Mouse (Mus musculus) midbrain, postnatal 0 days (tissue): ENCODE measurements at regions not wholly inside any gene's neighbourhood (a gene's known extent, or its start where the extent isn't known, plus 50 kb on each side); places are given as distances from the start of the nearest gene placed in this dataset.

Experiments
- ATAC-seq: fragments of 200-750 bp; cut with Nextera tagmentation; 2 replicates; pipeline ENCODE4 v1.8.0; 2017; ENCODE audit warnings: moderate number of reproducible peaks, mild to moderate bottlenecking, moderate TSS enrichment, moderate library complexity; ENCODE audit not compliant: low FRiP score
- DNase-seq: peaks from one replicate; pipeline ENCODE4 v3.0.0-alpha.2; 2015; ENCODE audit warnings: low spot score
- H3K27ac ChIP-seq: fragments of 300-500 bp; sonication (generic); 2 replicates; pipeline ENCODE4 v1.5.1; 2014; ENCODE audit warnings: low read depth, mild to moderate bottlenecking, low read length, mixed read lengths
- H3K27me3 ChIP-seq: fragments of 300-500 bp; sonication (generic); 2 replicates; pipeline ENCODE4 v1.6.1; 2014; ENCODE audit warnings: low read length, control low read depth, mixed read lengths; ENCODE audit not compliant: insufficient read depth
- H3K36me3 ChIP-seq: fragments of 300-500 bp; sonication (generic); 2 replicates; pipeline ENCODE4 v1.6.1; 2014; ENCODE audit warnings: low read length, control low read depth, mixed read lengths; ENCODE audit not compliant: insufficient read depth
- H3K4me1 ChIP-seq: fragments of 300-500 bp; sonication (generic); 2 replicates; pipeline ENCODE4 v1.6.1; 2014; ENCODE audit warnings: mild to moderate bottlenecking, control low read depth, antibody characterized with exemption, low read length, mixed read lengths; ENCODE audit not compliant: insufficient read depth
- H3K4me2 ChIP-seq: fragments of 300-500 bp; sonication (generic); 2 replicates; pipeline ENCODE4 v1.6.1; 2014; ENCODE audit warnings: low read depth, mild to moderate bottlenecking, low read length, mixed read lengths; ENCODE audit not compliant: poor library complexity, severe bottlenecking
- H3K4me3 ChIP-seq: fragments of 300-500 bp; sonication (generic); 2 replicates; pipeline ENCODE4 v1.5.1; 2014; ENCODE audit warnings: low read depth, mild to moderate bottlenecking, low read length, moderate library complexity
- H3K9ac ChIP-seq: fragments of 300-500 bp; sonication (generic); replicated peaks from 2 replicates; pipeline ENCODE4 v1.6.1; 2014; ENCODE audit warnings: mild to moderate bottlenecking, low read length, moderate library complexity, mixed read lengths; ENCODE audit not compliant: poor library complexity, severe bottlenecking
- H3K9me3 ChIP-seq: fragments of 300-500 bp; sonication (generic); 2 replicates; pipeline ENCODE4 v1.6.1; 2016; ENCODE audit warnings: low read length, control low read depth
- CTCF ChIP-seq: IDR thresholded peaks from 2 replicates; pipeline ENCODE4 v1.5.1; 2016; ENCODE audit warnings: antibody characterized with exemption, mild to moderate bottlenecking
- WGBS: fragments of 180-500 bp; shearing (Covaris S2); extraction: QIAGEN DNeasy Blood & Tissue Kit; methylation state at CpG from one replicate; pipeline ENCODE4 v1.1.7; 2014; 5-methylcytosine and 5-hydroxymethylcytosine counted together

GRCm38 (mm10) chr15:51296841-51297240 lies 2587.9 kb upstream of the Gm7489 start:
- Histone ChIP-seq H3K4me1 (no peaks in the 10 kb centered on the region), H3K36me3 (no peaks in the 10 kb centered on the region), H3K9ac (no peak overlapping the region), H3K4me3 (no peak overlapping the region), H3K9me3 (no peaks in the 10 kb centered on the region), H3K27me3 (no peaks in the 10 kb centered on the region), H3K4me2 (no peak overlapping the region), H3K27ac (no peak overlapping the region)
- no peak for ATAC-seq
- TF ChIP-seq CTCF = no peak
- DNase-seq = no peak

DNA sequence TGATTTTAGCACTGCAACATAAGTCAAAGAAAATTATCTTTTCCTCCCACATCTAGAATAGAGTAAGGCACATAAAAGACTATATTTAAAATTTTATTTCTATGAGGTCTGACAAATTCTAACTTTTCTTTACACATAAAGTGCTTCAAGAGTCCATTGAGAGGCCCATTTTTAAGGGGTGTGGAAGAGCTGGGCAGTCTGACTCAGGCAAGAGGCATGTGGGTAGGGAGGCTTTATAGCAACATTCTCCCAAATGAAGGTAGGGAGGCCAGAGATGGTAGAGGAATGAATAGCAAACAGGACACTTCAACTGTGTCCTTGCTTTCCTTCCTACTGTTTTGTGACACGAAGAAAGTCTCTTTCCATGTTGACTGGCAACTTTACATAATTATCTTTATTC lies 2566.6 kb upstream of the Gm7489 start:
- no peak for TF ChIP-seq CTCF
- WGBS = 81% methylated on average over 1 of the region's 1 CpGs
- H3K4me3 ChIP-seq = no peak overlapping the region
- no peak overlapping the region for H3K27ac ChIP-seq
- no peaks in the 10 kb centered on the region for H3K27me3 ChIP-seq
- H3K9ac ChIP-seq = no peak overlapping the region
- H3K36me3 ChIP-seq = no peaks in the 10 kb centered on the region
- DNase-seq = no peak
- no peak for ATAC-seq
- no peaks in the 10 kb centered on the region for H3K9me3 ChIP-seq
- no peak overlapping the region for H3K4me2 ChIP-seq
- no peaks in the 10 kb centered on the region for H3K4me1 ChIP-seq

DNA sequence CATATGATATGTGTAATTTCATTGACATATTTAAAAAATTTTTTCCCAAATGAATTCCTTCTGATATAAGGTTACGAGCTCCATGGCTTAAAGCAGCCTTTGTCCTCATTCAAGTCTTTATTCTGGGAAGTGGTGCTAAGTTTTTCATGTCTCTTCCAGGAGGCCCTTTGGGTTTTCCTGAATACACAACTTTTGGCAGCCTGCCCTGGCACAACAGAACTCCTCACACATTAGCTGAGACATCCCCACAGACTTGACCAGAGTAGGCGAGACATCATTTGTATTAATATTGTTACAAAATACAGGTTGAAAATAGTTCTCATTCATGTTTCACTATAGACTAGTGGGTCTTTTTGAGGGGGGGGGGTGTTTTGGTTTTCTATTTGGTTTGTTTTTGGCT lies 2565.9 kb upstream of the Gm7489 start:
- H3K27me3 ChIP-seq = no peaks in the 10 kb centered on the region
- WGBS = 71% methylated on average over 2 of the region's 2 CpGs
- DNase-seq (no peak), ATAC-seq (no peak)
- H3K4me2 ChIP-seq = no peak overlapping the region
- no peak for TF ChIP-seq CTCF
- no peak overlapping the region for H3K4me3 ChIP-seq
- H3K9me3 ChIP-seq = no peaks in the 10 kb centered on the region
- no peak overlapping the region for H3K9ac ChIP-seq
- H3K4me1 ChIP-seq = no peaks in the 10 kb centered on the region
- H3K36me3 ChIP-seq = no peaks in the 10 kb centered on the region
- no peak overlapping the region for H3K27ac ChIP-seq

GRCm38 (mm10) chr15:51320366-51320894 lies 2564.3 kb upstream of the Gm7489 start:
- ATAC-seq = no peak
- no peak for TF ChIP-seq CTCF
- 68% methylated on average over 10 of the region's 10 CpGs for WGBS
- H3K27me3 ChIP-seq = no peaks in the 10 kb centered on the region
- no peaks in the 10 kb centered on the region for H3K4me1 ChIP-seq
- no peak overlapping the region for H3K9ac ChIP-seq
- no peak overlapping the region for H3K4me3 ChIP-seq
- no peaks in the 10 kb centered on the region for H3K9me3 ChIP-seq
- no peak for DNase-seq
- H3K27ac ChIP-seq = no peak overlapping the region
- H3K4me2 ChIP-seq = no peak overlapping the region
- no peaks in the 10 kb centered on the region for H3K36me3 ChIP-seq

DNA sequence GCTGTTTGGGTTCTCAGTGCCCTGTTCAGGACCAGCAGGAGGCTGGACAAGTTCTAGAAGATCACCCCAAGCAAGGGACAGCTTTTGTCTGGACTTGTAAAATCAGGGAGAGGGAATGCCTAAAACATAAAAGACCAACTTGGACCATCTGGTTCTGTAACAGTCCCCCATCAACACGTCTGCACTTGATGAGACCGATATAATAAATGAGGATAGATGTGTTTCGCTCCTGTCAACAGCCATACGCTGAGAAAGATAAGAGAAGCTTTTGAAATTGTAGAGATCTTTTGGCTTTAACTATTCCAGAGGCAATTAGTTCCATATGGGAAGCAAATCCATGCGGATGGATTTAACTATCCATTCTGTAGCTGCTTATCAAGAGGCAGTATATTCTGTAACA lies 2561.4 kb upstream of the Gm7489 start:
- ATAC-seq (no peak), DNase-seq (no peak)
- Histone ChIP-seq H3K9ac (no peak overlapping the region), H3K9me3 (no peaks in the 10 kb centered on the region), H3K27ac (no peak overlapping the region), H3K4me1 (no peaks in the 10 kb centered on the region), H3K4me2 (no peak overlapping the region), H3K4me3 (no peak overlapping the region), H3K36me3 (no peaks in the 10 kb centered on the region), H3K27me3 (no peaks in the 10 kb centered on the region)
- 76% methylated on average over 5 of the region's 5 CpGs for WGBS
- no peak for TF ChIP-seq CTCF

DNA sequence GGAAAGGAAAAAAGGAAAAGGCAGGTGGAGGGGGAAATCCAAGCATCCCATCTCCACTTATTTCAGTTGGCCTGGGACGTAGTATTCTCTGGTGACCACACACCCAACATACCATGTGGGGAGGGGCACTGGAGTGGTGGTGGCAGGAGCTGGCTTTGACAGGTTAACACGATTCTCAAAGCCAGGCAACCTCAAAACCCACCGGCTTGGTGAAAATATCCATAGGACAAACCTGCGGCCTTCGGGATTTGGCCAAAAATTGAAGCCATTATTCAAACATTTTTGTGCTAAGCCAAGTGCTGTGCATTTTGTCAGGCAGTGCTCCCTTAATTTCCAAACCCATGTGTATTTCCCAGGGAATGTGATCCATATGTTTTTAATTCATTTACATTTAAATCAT lies 2560.5 kb upstream of the Gm7489 start:
- DNase-seq (no peak), ATAC-seq (no peak)
- no peak overlapping the region for H3K4me2 ChIP-seq
- H3K9me3 ChIP-seq = no peaks in the 10 kb centered on the region
- H3K36me3 ChIP-seq = no peaks in the 10 kb centered on the region
- 90% methylated on average over 5 of the region's 5 CpGs for WGBS
- no peak overlapping the region for H3K4me3 ChIP-seq
- H3K4me1 ChIP-seq = no peaks in the 10 kb centered on the region
- no peaks in the 10 kb centered on the region for H3K27me3 ChIP-seq
- H3K9ac ChIP-seq = no peak overlapping the region
- no peak overlapping the region for H3K27ac ChIP-seq
- TF ChIP-seq CTCF = no peak
